Comparison of ENCODE assay signal across 11 mouse cellular contexts in the genomic region with DNA sequence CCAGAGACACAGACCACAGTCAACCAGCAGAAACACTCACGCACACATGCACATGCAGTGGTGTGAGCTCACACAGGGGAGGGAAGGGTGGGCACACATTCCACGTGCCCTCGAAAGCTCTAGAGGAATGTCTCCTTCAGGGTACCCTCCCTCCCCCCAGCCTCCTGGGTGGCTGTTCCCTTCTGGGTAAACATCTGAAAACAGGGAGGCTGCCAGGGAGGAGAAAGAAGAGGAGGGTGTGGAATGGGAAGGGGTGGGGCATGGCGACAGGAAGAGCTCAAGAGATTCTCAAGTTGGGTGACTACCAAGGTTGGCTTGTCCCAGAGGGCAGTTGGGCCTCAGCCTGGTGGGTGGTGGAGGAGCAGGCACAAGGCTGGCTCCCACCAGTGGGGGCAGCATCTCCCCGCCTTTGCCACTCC.
DNase-seq lines count a peak whose midpoint lies in the region; ATAC-seq lines count a peak whose summit lies in the region.
"Had no signal": no experiment of that assay in that cellular context is flagged by ENCODE, and none has a peak within 500 bp of the region (broad histone marks: within the 10 kb centered on the region; RNA-seq: fewer than 3 reads in every experiment).

No protein-coding gene starts in this region.

- H3K4me2 ChIP-seq in midbrain, embryonic 13.5 days (replicated peaks) = no peak overlapping the region
- no peak overlapping the region for H3K4me2 ChIP-seq in midbrain, embryonic 16.5 days (ENCODE audit: low read length)
- H3K4me2 ChIP-seq in heart, embryonic 15.5 days = peak overlapping the region; percentile 23; the same call in 1 of the 2 replicates

- peaks cover 13% of the 10 kb centered on the region for H3K4me1 ChIP-seq in midbrain, embryonic 13.5 days (replicated peaks)
- H3K4me1 ChIP-seq in midbrain, embryonic 16.5 days (ENCODE audit: control insufficient read depth, insufficient read depth, low read length) = peaks cover 5% of the 10 kb centered on the region; the same call in 1 of the 2 replicates
- peaks cover 17% of the 10 kb centered on the region for H3K4me1 ChIP-seq in heart, embryonic 15.5 days (replicated peaks)

- no peak overlapping the region for H3K4me3 ChIP-seq in midbrain, embryonic 13.5 days (replicated peaks)
- H3K4me3 ChIP-seq in midbrain, embryonic 16.5 days (ENCODE audit: low read depth, low read length) = no peak overlapping the region
- H3K4me3 ChIP-seq in heart, embryonic 15.5 days = no peak overlapping the region

- H3K27me3 ChIP-seq in midbrain, embryonic 13.5 days = peaks cover 6% of the 10 kb centered on the region; the same call in 1 of the 2 replicates
- no peaks in the 10 kb centered on the region for H3K27me3 ChIP-seq in midbrain, embryonic 16.5 days (ENCODE audit: control insufficient read depth, insufficient read depth, low read depth, low read length)
- H3K27me3 ChIP-seq in heart, embryonic 15.5 days = peaks cover 57% of the 10 kb centered on the region

- no peaks in the 10 kb centered on the region for H3K36me3 ChIP-seq in midbrain, embryonic 13.5 days
- no peaks in the 10 kb centered on the region for H3K36me3 ChIP-seq in midbrain, embryonic 16.5 days (ENCODE audit: control insufficient read depth, insufficient read depth, low read length)
- no peaks in the 10 kb centered on the region for H3K36me3 ChIP-seq in heart, embryonic 15.5 days

- no peak overlapping the region for H3K9ac ChIP-seq in midbrain, embryonic 13.5 days (replicated peaks)
- no peak overlapping the region for H3K9ac ChIP-seq in midbrain, embryonic 16.5 days (ENCODE audit: low read depth, low read length)
- H3K9ac ChIP-seq in heart, embryonic 15.5 days = no peak overlapping the region
- H3K9ac ChIP-seq: liver, embryonic 14.5 days had no signal

- intact Hi-C loops in gastrocnemius, postnatal 36 days (cut with DNase I) = no loop called here

- DNase-seq in gastrocnemius, adult 18-20 months (ENCODE audit: low spot score) = peak; percentile 13
- no peak for DNase-seq in gastrocnemius, postnatal 36 days
- peak; percentile 64 for DNase-seq in lung, postnatal 25 days (ENCODE audit: low spot score)
- no peak for DNase-seq in adrenal gland, postnatal 36 days
- DNase-seq: kidney, adult 11 months; layer of hippocampus, postnatal 36 days had no signal

- no peak overlapping the region for H3K27ac ChIP-seq in midbrain, embryonic 13.5 days
- H3K27ac ChIP-seq in midbrain, embryonic 16.5 days (ENCODE audit: low read length) = no peak overlapping the region
- H3K27ac ChIP-seq in heart, embryonic 15.5 days = 0 out of 2 replicates have a peak overlapping the region, but pooled peaks have one; percentile 40
- H3K27ac ChIP-seq: liver, embryonic 14.5 days had no signal

- 47% methylated on average over 4 of the region's 5 CpGs for WGBS in midbrain, embryonic 13.5 days
- WGBS in midbrain, embryonic 16.5 days = 48% methylated on average over 5 of the region's 5 CpGs
- 40% methylated on average over 5 of the region's 5 CpGs for WGBS in heart, embryonic 15.5 days

- peak; percentile 45 for ATAC-seq in midbrain, embryonic 13.5 days
- ATAC-seq in midbrain, embryonic 16.5 days = no peak
- 0 out of 2 replicates have a peak, but pooled peaks have one; percentile 29 for ATAC-seq in heart, embryonic 15.5 days (replicated peaks; ENCODE audit: insufficient number of reproducible peaks, insufficient read depth, low FRiP score, low read depth)
- no peak for ATAC-seq in erythroblast, adult 5-6 weeks (replicated peaks; ENCODE audit: low FRiP score, poor library complexity, severe bottlenecking)

- H3K9me3 ChIP-seq in midbrain, embryonic 13.5 days = no peaks in the 10 kb centered on the region
- H3K9me3 ChIP-seq in midbrain, embryonic 16.5 days (replicated peaks; ENCODE audit: control insufficient read depth, low read length, poor library complexity, severe bottlenecking) = no peaks in the 10 kb centered on the region
- H3K9me3 ChIP-seq in heart, embryonic 15.5 days (replicated peaks) = no peaks in the 10 kb centered on the region

Comparison
In these comparisons a context has a peak if more than half of its experiments do, and no peak if none do; other contexts are left out.
1. DNase-seq: peak in gastrocnemius, adult 18-20 months (single experiment) and lung, postnatal 25 days (single experiment); none in gastrocnemius, postnatal 36 days (0 of 2) and adrenal gland, postnatal 36 days (0 of 2).
2. ATAC-seq: peak in midbrain, embryonic 13.5 days (single experiment) and heart, embryonic 15.5 days (single experiment); none in midbrain, embryonic 16.5 days (single experiment) and erythroblast, adult 5-6 weeks (single experiment).